Mouse (Mus musculus): ENCODE results near the gene Olfr589. TPM values are rescaled to one million over a fixed set of nuclear protein-coding genes. Genes with fewer than 3 reads are reported as not detected.
"Not testable (repeated sequence)": the region's sequence is repeated elsewhere in the genome, so short reads cannot be mapped to it uniquely, and the experiment has no call there.

Gene Olfr589
- polyA plus RNA-seq (2015; fragmentation: Nextera tagmentation; extraction: Ambion mirVana) = not detected in 2 replicates

- no peak within 1 kb of the TSS for H3K27ac ChIP-seq
- no peaks in the 10 kb centered on the region for H3K4me1 ChIP-seq (replicated peaks)
- no peaks in the 10 kb centered on the region for H3K9me3 ChIP-seq
- H3K9ac ChIP-seq (replicated peaks) = no peak within 1 kb of the TSS
- H3K4me3 ChIP-seq (replicated peaks) = no peak within 1 kb of the TSS
- no peaks in the 10 kb centered on the region for H3K27me3 ChIP-seq
- 66% methylated on average over 2 of the region's 2 CpGs for WGBS
- H3K4me2 ChIP-seq (replicated peaks) = no peak within 1 kb of the TSS
- H3K36me3 ChIP-seq = no peaks in the 10 kb centered on the region
- ATAC-seq = no peak
These were observed at the start of gene Olfr589 for GRCm38 (mm10) chr7:103156256-103156655. TSS of gene Olfr589 (minus strand) at chr7:103156356.

DNA sequence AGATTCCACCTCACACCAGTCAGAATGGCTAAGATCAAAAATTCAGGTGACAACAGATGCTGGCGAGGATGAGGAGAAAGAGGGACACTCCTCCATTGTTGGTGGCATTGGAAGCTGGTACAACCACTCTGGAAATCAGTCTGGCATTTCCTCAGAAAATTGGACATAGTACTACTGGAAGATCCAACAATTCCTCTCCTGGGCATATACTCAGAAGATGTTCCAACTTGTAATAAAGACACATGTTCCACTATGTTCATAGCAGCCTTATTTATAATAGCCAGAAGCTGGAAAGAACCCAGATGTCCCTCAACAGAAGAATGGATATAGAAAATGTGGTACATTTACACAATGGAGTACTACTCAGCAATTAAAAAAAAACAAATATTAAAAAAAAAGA, 28.3 kb upstream of the Olfr589 start, which contains the start of gene Olfr592:
Gene Olfr592, plus strand, starts transcription at position 301 of the 400 bp plus-strand sequence.
- H3K4me1 ChIP-seq (replicated peaks); H3K4me2 ChIP-seq (replicated peaks); H3K36me3 ChIP-seq; H3K4me3 ChIP-seq (replicated peaks); H3K9me3 ChIP-seq; H3K9ac ChIP-seq (replicated peaks); ATAC-seq; H3K27me3 ChIP-seq; H3K27ac ChIP-seq: not testable (repeated sequence)
- WGBS = 78% methylated on average over 1 of the region's 1 CpGs

- Histone ChIP-seq H3K9ac (replicated peaks) (no peak within 1 kb of the TSS), H3K36me3 (no peaks in the 10 kb centered on the region), H3K4me2 (replicated peaks) (no peak within 1 kb of the TSS), H3K27me3 (no peaks in the 10 kb centered on the region), H3K4me1 (replicated peaks) (no peaks in the 10 kb centered on the region), H3K9me3 (peaks cover 10% of the 10 kb centered on the region; the same call in 1 of the 2 replicates), H3K27ac (no peak within 1 kb of the TSS), H3K4me3 (replicated peaks) (no peak within 1 kb of the TSS)
- 81% methylated on average over 1 of the region's 1 CpGs for WGBS
- no peak for ATAC-seq
These were observed 22.1 kb upstream of the Olfr589 start, which contains the start of gene Olfr591 for GRCm38 (mm10) chr7:103178240-103178639. TSS of gene Olfr591 (minus strand) at chr7:103178340.

DNA sequence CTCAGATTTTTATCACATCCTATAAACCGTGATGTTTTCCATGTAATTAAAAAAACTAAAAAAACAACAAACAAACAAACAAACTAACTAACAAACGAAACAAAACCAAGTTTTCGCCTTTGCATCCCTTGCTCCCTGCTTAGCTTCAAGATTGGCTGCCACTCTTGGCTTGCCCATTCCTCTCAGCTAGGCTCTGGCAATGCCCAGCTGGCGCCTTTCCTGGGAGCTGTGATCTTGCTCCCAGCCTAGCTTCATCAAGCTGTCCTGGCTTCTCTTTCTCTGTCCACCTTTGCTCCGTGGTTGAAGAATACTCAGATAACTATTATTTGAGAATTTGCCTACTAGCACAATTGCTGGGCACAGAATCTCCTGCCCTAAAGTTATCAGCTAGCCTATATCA, 13.5 kb upstream of the Olfr589 start:
- Histone ChIP-seq H3K9ac (replicated peaks) (no peak overlapping the region), H3K9me3 (no peaks in the 10 kb centered on the region), H3K27me3 (no peaks in the 10 kb centered on the region), H3K4me2 (replicated peaks) (no peak overlapping the region), H3K4me3 (replicated peaks) (no peak overlapping the region), H3K36me3 (no peaks in the 10 kb centered on the region), H3K27ac (no peak overlapping the region), H3K4me1 (replicated peaks) (no peaks in the 10 kb centered on the region)
- 83% methylated on average over 5 of the region's 5 CpGs for WGBS
- ATAC-seq = no peak

GRCm38 (mm10) chr7:103140579-103140978, 15.6 kb downstream of the Olfr589 start, which contains the start of gene Olfr588-ps1:
TSS of gene Olfr588-ps1 (plus strand) at chr7:103140879.
- WGBS = 80% methylated on average over 1 of the region's 1 CpGs
- Histone ChIP-seq H3K4me2 (replicated peaks) (no peak within 1 kb of the TSS), H3K27me3 (no peaks in the 10 kb centered on the region), H3K9me3 (no peaks in the 10 kb centered on the region), H3K9ac (replicated peaks) (no peak within 1 kb of the TSS), H3K36me3 (no peaks in the 10 kb centered on the region), H3K27ac (no peak within 1 kb of the TSS), H3K4me3 (replicated peaks) (no peak within 1 kb of the TSS), H3K4me1 (replicated peaks) (no peaks in the 10 kb centered on the region)
- no peak for ATAC-seq

GRCm38 (mm10) chr7:103125538-103125937, 30.6 kb downstream of the Olfr589 start, which contains the start of gene Olfr586:
TSS of gene Olfr586 (minus strand) at chr7:103125638.
- Histone ChIP-seq H3K4me2 (replicated peaks) (no peak within 1 kb of the TSS), H3K36me3 (no peaks in the 10 kb centered on the region), H3K9ac (replicated peaks) (no peak within 1 kb of the TSS), H3K4me3 (replicated peaks) (no peak within 1 kb of the TSS), H3K4me1 (replicated peaks) (no peaks in the 10 kb centered on the region), H3K27me3 (no peaks in the 10 kb centered on the region), H3K27ac (no peak within 1 kb of the TSS), H3K9me3 (no peaks in the 10 kb centered on the region)
- 94% methylated on average over 3 of the region's 3 CpGs for WGBS
- no peak for ATAC-seq

- H3K27me3 ChIP-seq = no peaks in the 10 kb centered on the region
- no peak overlapping the region for H3K27ac ChIP-seq
- H3K4me2 ChIP-seq (replicated peaks) = no peak overlapping the region
- no peak overlapping the region for H3K9ac ChIP-seq (replicated peaks)
- no peaks in the 10 kb centered on the region for H3K36me3 ChIP-seq
- 41% methylated on average over 3 of the region's 3 CpGs for WGBS
- no peaks in the 10 kb centered on the region for H3K9me3 ChIP-seq
- H3K4me3 ChIP-seq (replicated peaks) = no peak overlapping the region
- no peaks in the 10 kb centered on the region for H3K4me1 ChIP-seq (replicated peaks)
- ATAC-seq = no peak
These were observed 36.8 kb downstream of the Olfr589 start for GRCm38 (mm10) chr7:103119406-103119805.

Other genes starting within 250 kb of the Olfr589 start
- gene Olfr571, start 238.8 kb downstream of the Olfr589 start, polyA plus RNA-seq (2015; fragmentation: Nextera tagmentation; extraction: Ambion mirVana) = not detected in 2 replicates
- gene Olfr572, start 231.9 kb downstream of the Olfr589 start, polyA plus RNA-seq (2015; fragmentation: Nextera tagmentation; extraction: Ambion mirVana) = not detected in 2 replicates
- not detected in 2 replicates for gene Olfr573-ps1, start 213.8 kb downstream of the Olfr589 start, polyA plus RNA-seq (2015; fragmentation: Nextera tagmentation; extraction: Ambion mirVana)
- gene Olfr574, start 207.9 kb downstream of the Olfr589 start, polyA plus RNA-seq (2015; fragmentation: Nextera tagmentation; extraction: Ambion mirVana) = not detected in 2 replicates
- gene Olfr575, start 197.6 kb downstream of the Olfr589 start, polyA plus RNA-seq (2015; fragmentation: Nextera tagmentation; extraction: Ambion mirVana) = not detected in 2 replicates
- gene Olfr576, start 193.7 kb downstream of the Olfr589 start, polyA plus RNA-seq (2015; fragmentation: Nextera tagmentation; extraction: Ambion mirVana) = not detected in 2 replicates
- not detected in 2 replicates for gene Olfr577, start 180.4 kb downstream of the Olfr589 start, polyA plus RNA-seq (2015; fragmentation: Nextera tagmentation; extraction: Ambion mirVana)
- gene Olfr578, start 167.0 kb downstream of the Olfr589 start, polyA plus RNA-seq (2015; fragmentation: Nextera tagmentation; extraction: Ambion mirVana) = not detected in 2 replicates
- gene Olfr582, start 118.3 kb downstream of the Olfr589 start, polyA plus RNA-seq (2015; fragmentation: Nextera tagmentation; extraction: Ambion mirVana) = not detected in 2 replicates
- not detected in 2 replicates for gene Olfr583, start 105.1 kb downstream of the Olfr589 start, polyA plus RNA-seq (2015; fragmentation: Nextera tagmentation; extraction: Ambion mirVana)
- gene Olfr584, start 74.5 kb downstream of the Olfr589 start, polyA plus RNA-seq (2015; fragmentation: Nextera tagmentation; extraction: Ambion mirVana) = not detected in 2 replicates
- not detected in 2 replicates for gene Olfr585, start 58.6 kb downstream of the Olfr589 start, polyA plus RNA-seq (2015; fragmentation: Nextera tagmentation; extraction: Ambion mirVana)
- not detected in 2 replicates for gene Olfr586, start 30.7 kb downstream of the Olfr589 start, polyA plus RNA-seq (2015; fragmentation: Nextera tagmentation; extraction: Ambion mirVana)
- not detected in 2 replicates for gene Olfr588-ps1, start 15.5 kb downstream of the Olfr589 start, polyA plus RNA-seq (2015; fragmentation: Nextera tagmentation; extraction: Ambion mirVana)
- gene Olfr591, start 22.0 kb upstream of the Olfr589 start, polyA plus RNA-seq (2015; fragmentation: Nextera tagmentation; extraction: Ambion mirVana) = not detected in 2 replicates
- gene Olfr592, start 28.4 kb upstream of the Olfr589 start, polyA plus RNA-seq (2015; fragmentation: Nextera tagmentation; extraction: Ambion mirVana) = not detected in 2 replicates
- gene Olfr593, start 55.5 kb upstream of the Olfr589 start, polyA plus RNA-seq (2015; fragmentation: Nextera tagmentation; extraction: Ambion mirVana) = not detected in 2 replicates
- gene Olfr594, start 60.6 kb upstream of the Olfr589 start, polyA plus RNA-seq (2015; fragmentation: Nextera tagmentation; extraction: Ambion mirVana) = not detected in 2 replicates
- gene Usp17ld, start 96.1 kb upstream of the Olfr589 start, polyA plus RNA-seq (2015; fragmentation: Nextera tagmentation; extraction: Ambion mirVana) = not detected in 2 replicates
- gene Olfr596, start 149.3 kb upstream of the Olfr589 start, polyA plus RNA-seq (2015; fragmentation: Nextera tagmentation; extraction: Ambion mirVana) = not detected in 2 replicates
- gene Olfr597, start 160.0 kb upstream of the Olfr589 start, polyA plus RNA-seq (2015; fragmentation: Nextera tagmentation; extraction: Ambion mirVana) = not detected in 2 replicates
- gene Olfr598, start 167.2 kb upstream of the Olfr589 start, polyA plus RNA-seq (2015; fragmentation: Nextera tagmentation; extraction: Ambion mirVana) = not detected in 2 replicates
- not detected in 2 replicates for gene Olfr599, start 179.6 kb upstream of the Olfr589 start, polyA plus RNA-seq (2015; fragmentation: Nextera tagmentation; extraction: Ambion mirVana)
- gene Olfr600, start 193.3 kb upstream of the Olfr589 start, polyA plus RNA-seq (2015; fragmentation: Nextera tagmentation; extraction: Ambion mirVana) = not detected in 2 replicates
- gene Olfr601, start 206.3 kb upstream of the Olfr589 start, polyA plus RNA-seq (2015; fragmentation: Nextera tagmentation; extraction: Ambion mirVana) = not detected in 2 replicates
- gene Olfr603, start 229.8 kb upstream of the Olfr589 start, polyA plus RNA-seq (2015; fragmentation: Nextera tagmentation; extraction: Ambion mirVana) = not detected in 2 replicates

All from midbrain, embryonic 13.5 days (tissue).